Mouse (Mus musculus): ENCODE data around the gene Ptprc. TPM values are rescaled to one million over a fixed set of nuclear protein-coding genes. Genes with fewer than 3 reads are reported as not detected.

The Ptprc gene
- 0.61 and 1.2 TPM in 2 replicates for polyA plus RNA-seq (2015; fragmentation: Nextera tagmentation; extraction: Ambion mirVana)

GRCm38 (mm10) chr1:138175494-138175893 lies at the start of gene Ptprc:
Ptprc (minus strand) TSS chr1:138175708.
- no peaks in the 10 kb centered on the region for H3K27me3 ChIP-seq

GRCm38 (mm10) chr1:138214736-138215458 lies 39.4 kb upstream of the Ptprc start:
- no peak for ATAC-seq
- Histone ChIP-seq H3K4me2 (replicated peaks) (no peak overlapping the region), H3K4me1 (replicated peaks) (no peaks in the 10 kb centered on the region), H3K4me3 (replicated peaks) (no peak overlapping the region), H3K9ac (replicated peaks) (no peak overlapping the region), H3K27me3 (no peaks in the 10 kb centered on the region), H3K36me3 (no peaks in the 10 kb centered on the region), H3K9me3 (no peaks in the 10 kb centered on the region), H3K27ac (no peak overlapping the region)
- 65% methylated on average over 3 of the region's 3 CpGs for WGBS

More at GRCm38 (mm10) chr1:138175494-138175893, at the start of gene Ptprc:
- Histone ChIP-seq H3K36me3 (no peaks in the 10 kb centered on the region), H3K4me1 (replicated peaks) (no peaks in the 10 kb centered on the region), H3K9me3 (no peaks in the 10 kb centered on the region), H3K27ac (no peak within 1 kb of the TSS), H3K9ac (replicated peaks) (no peak within 1 kb of the TSS), H3K4me2 (replicated peaks) (no peak within 1 kb of the TSS), H3K4me3 (replicated peaks) (no peak within 1 kb of the TSS)
- WGBS, result 82% methylated on average over 4 of the region's 4 CpGs
- no peak for ATAC-seq

DNA sequence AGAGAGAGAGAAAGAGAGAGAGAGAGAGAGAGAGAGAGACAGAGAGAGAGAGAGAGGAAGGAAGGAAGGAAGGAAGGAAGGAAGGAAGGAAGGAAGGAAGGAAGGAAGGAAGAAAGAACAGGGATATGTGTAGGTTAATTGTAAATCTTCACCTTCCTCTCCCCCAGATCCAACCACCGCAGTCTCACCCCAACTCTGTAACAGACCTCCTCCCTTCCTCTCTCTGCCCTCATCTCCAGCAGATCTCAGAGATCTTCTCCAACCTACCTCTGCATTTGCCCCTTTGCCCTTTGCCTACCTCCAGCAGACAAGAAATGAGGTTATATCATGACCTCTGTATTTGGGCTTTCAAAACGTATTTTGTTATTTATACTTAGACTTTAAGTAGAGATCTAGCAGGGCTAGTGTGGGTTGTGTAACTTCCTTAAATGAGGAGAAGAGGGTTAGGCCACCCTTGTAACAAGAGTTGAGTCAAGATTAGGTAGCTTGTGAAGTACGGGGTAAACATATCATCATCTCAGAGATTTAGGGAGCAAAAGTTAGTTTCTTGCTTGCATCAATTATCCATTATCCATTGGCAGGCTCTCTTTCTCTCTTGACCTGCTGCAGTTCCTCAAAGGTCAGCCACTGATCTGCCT lies 35.0 kb upstream of the Ptprc start:
- no peak overlapping the region for H3K4me3 ChIP-seq (replicated peaks)
- no peaks in the 10 kb centered on the region for H3K27me3 ChIP-seq
- ATAC-seq, result no peak
- 0 out of 2 replicates have a peak, but pooled peaks cover 5% of the 10 kb centered on the region for H3K4me1 ChIP-seq (replicated peaks)
- WGBS, result 88% methylated on average over 3 of the region's 3 CpGs
- H3K27ac ChIP-seq, result no peak overlapping the region
- H3K36me3 ChIP-seq, result no peaks in the 10 kb centered on the region
- H3K9ac ChIP-seq (replicated peaks), result no peak overlapping the region
- H3K9me3 ChIP-seq, result no peaks in the 10 kb centered on the region
- H3K4me2 ChIP-seq (replicated peaks), result no peak overlapping the region

DNA sequence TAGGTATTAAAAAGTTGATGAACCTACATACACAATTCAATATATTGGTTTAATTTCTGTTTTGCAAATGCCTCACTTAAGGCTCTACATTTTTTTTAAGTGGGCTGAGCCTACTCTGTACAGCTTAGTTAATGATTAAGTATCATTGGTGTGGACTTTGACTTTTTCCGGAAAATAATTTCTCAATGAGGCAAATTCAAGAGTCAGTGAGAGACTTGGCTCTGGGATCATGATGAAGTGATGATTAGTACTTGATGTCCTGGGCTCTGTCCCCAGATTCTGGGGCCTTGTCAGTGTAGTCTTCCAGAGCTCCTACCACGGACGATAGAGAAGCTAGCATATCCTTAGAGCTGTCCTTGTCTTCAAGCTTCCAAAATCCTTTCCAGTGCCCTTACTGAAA lies 34.2 kb upstream of the Ptprc start:
- 91% methylated on average over 3 of the region's 3 CpGs for WGBS
- H3K4me1 ChIP-seq (replicated peaks), result 0 out of 2 replicates have a peak, but pooled peaks cover 5% of the 10 kb centered on the region
- H3K4me2 ChIP-seq (replicated peaks), result no peak overlapping the region
- no peak for ATAC-seq
- H3K27me3 ChIP-seq, result no peaks in the 10 kb centered on the region
- no peaks in the 10 kb centered on the region for H3K9me3 ChIP-seq
- H3K4me3 ChIP-seq (replicated peaks), result no peak overlapping the region
- H3K9ac ChIP-seq (replicated peaks), result no peak overlapping the region
- H3K27ac ChIP-seq, result no peak overlapping the region
- no peaks in the 10 kb centered on the region for H3K36me3 ChIP-seq

DNA sequence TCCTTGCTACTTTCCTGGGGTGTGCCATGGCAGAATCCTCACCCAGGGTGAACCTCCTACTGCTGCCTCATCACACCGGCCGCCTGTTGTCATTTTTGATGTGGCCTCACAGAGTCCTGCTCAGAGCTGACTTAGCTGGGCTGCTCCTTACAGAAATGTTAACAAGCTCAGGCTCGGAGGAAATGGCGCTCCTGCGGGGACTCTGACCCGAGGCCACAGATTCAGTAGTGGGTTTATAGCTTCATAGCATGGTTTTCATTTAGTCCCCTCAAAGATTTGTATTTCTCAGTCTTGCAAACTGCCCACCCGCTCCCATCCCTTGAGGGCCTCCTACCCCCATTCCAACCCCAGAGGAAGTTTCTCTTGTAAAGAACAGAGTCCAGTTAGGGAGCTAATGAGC lies 30.5 kb upstream of the Ptprc start:
- Histone ChIP-seq H3K4me3 (replicated peaks) (no peak overlapping the region), H3K4me2 (replicated peaks) (no peak overlapping the region), H3K27ac (no peak overlapping the region), H3K4me1 (replicated peaks) (0 out of 2 replicates have a peak, but pooled peaks cover 5% of the 10 kb centered on the region), H3K36me3 (no peaks in the 10 kb centered on the region), H3K27me3 (no peaks in the 10 kb centered on the region), H3K9ac (replicated peaks) (no peak overlapping the region), H3K9me3 (no peaks in the 10 kb centered on the region)
- WGBS, result 45% methylated on average over 7 of the region's 7 CpGs
- 0 out of 2 replicates have a peak, but pooled peaks have one; percentile 43 for ATAC-seq

GRCm38 (mm10) chr1:138191689-138192508 lies 16.4 kb upstream of the Ptprc start:
- Histone ChIP-seq H3K27me3 (no peaks in the 10 kb centered on the region), H3K36me3 (no peaks in the 10 kb centered on the region), H3K27ac (no peak overlapping the region), H3K4me1 (replicated peaks) (no peaks in the 10 kb centered on the region), H3K9ac (replicated peaks) (no peak overlapping the region), H3K4me2 (replicated peaks) (no peak overlapping the region), H3K4me3 (replicated peaks) (no peak overlapping the region), H3K9me3 (no peaks in the 10 kb centered on the region)
- no peak for ATAC-seq
- whole genome bisulfite sequencing, result 87% methylated on average over 8 of the region's 8 CpGs

DNA sequence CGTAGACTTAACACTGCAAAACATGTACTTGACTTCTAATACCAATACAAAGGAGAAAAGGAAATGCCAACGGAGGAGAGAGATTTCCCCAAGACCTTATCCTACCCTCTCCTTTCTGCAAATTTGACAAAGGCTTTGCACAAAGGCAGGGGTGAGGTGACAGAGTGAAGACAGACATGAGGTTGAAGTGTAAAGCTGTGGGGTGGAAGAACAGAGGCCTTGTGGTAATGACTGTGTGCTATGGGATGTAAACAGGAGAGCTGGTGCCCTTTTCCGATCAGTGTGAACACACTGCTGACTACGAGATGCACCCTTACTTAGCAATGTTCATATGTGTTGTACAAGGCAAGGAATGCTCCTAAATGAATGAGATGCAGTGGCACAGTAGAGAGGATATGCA lies 12.6 kb upstream of the Ptprc start:
- Histone ChIP-seq H3K27me3 (no peaks in the 10 kb centered on the region), H3K4me3 (replicated peaks) (no peak overlapping the region), H3K4me1 (replicated peaks) (no peaks in the 10 kb centered on the region), H3K4me2 (replicated peaks) (no peak overlapping the region), H3K9me3 (no peaks in the 10 kb centered on the region), H3K9ac (replicated peaks) (no peak overlapping the region), H3K27ac (no peak overlapping the region), H3K36me3 (no peaks in the 10 kb centered on the region)
- no peak for ATAC-seq
- 84% methylated on average over 4 of the region's 4 CpGs for WGBS

DNA sequence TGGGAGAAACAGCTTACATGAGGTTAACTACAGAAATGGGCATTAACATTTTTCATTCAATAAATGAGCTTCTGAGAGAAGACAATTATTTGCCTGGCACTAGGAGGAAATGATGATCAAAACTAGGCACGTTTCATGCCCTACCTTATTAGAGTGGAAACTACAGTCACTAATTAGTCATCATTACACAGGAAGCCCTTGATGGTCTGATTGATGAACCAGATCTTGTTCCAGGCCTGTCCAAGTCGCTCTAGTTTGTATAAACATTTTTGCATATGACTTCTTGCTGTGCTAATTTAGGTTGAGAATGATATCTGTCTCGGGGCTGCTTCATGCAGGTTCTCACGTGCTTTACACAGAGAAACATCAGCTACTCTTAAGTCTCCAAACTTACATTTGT lies 10.4 kb upstream of the Ptprc start:
- WGBS, result 85% methylated on average over 4 of the region's 4 CpGs
- Histone ChIP-seq H3K4me3 (replicated peaks) (no peak overlapping the region), H3K4me2 (replicated peaks) (no peak overlapping the region), H3K4me1 (replicated peaks) (no peaks in the 10 kb centered on the region), H3K27me3 (no peaks in the 10 kb centered on the region), H3K9ac (replicated peaks) (no peak overlapping the region), H3K36me3 (no peaks in the 10 kb centered on the region), H3K9me3 (no peaks in the 10 kb centered on the region), H3K27ac (no peak overlapping the region)
- no peak for ATAC-seq

- Histone ChIP-seq H3K4me1 (replicated peaks) (no peaks in the 10 kb centered on the region), H3K9me3 (no peaks in the 10 kb centered on the region), H3K9ac (replicated peaks) (no peak overlapping the region), H3K4me2 (replicated peaks) (no peak overlapping the region), H3K36me3 (no peaks in the 10 kb centered on the region), H3K27ac (no peak overlapping the region), H3K27me3 (no peaks in the 10 kb centered on the region), H3K4me3 (replicated peaks) (no peak overlapping the region)
- no peak for ATAC-seq
Measured at GRCm38 (mm10) chr1:138180081-138180480, 4.6 kb upstream of the Ptprc start.

DNA sequence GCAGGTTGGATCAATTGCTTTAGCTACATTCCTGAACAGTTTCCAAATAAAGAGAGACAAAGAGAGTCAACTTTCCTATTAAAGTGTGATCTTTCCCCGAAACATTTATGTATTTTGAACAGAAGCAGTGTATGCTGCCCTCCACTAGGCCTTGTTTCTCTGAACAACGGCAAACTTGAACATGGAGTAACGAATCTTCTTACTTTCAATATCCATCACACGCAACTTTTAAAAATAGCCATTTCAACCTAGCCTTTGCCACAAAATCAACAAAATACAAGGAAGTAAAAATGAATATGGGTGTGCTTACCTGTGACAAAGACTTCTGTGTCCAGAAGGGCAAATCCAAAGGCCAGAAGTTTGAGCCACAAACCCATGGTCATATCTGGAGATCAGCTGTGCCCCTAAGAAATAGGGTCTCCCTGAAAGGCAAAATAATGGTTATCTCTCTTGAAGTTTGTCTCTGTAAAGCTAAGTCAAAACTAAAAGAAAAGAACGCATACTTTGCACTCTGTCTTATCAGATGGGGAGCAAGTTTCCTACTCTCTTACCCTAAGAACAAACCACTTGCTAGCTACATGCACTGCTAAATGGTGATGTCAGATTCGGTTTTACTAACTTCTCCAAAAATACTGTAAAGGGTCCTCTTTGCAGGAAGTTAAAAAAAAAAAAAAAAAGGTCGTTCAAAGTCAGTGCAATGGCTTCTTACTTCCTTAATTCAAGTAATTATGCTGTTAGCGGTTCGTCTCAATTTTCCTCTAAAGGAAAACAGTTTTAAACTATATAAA lies 609 bp downstream of the Ptprc start:
- Histone ChIP-seq H3K27ac (no peak overlapping the region), H3K27me3 (no peaks in the 10 kb centered on the region), H3K4me1 (replicated peaks) (no peaks in the 10 kb centered on the region), H3K9me3 (no peaks in the 10 kb centered on the region), H3K36me3 (no peaks in the 10 kb centered on the region), H3K9ac (replicated peaks) (no peak overlapping the region), H3K4me3 (replicated peaks) (no peak overlapping the region), H3K4me2 (replicated peaks) (no peak overlapping the region)
- ATAC-seq, result no peak
- 89% methylated on average over 9 of the region's 9 CpGs for WGBS

DNA sequence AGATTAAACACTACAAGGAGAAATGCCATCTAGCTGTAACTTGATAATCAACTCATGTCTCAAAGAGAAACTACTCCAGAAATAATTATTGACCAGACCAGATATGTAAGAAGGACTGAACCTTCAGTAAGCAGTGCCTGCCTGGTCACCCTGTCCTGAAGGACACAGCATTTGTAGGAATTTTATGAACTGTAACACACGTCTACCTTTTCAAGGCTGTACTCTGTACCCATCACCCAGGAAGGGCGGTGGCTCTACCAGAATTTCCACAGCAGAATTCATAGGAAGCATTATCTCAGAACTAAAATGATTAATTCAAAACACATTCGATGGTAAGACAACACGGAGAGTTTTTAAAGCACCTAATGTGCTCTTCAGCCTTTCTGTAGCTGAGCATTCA lies 1.4 kb downstream of the Ptprc start:
- no peaks in the 10 kb centered on the region for H3K4me1 ChIP-seq (replicated peaks)
- 92% methylated on average over 4 of the region's 4 CpGs for WGBS
- H3K9me3 ChIP-seq, result no peaks in the 10 kb centered on the region
- no peak overlapping the region for H3K9ac ChIP-seq (replicated peaks)
- H3K27ac ChIP-seq, result no peak overlapping the region
- H3K4me2 ChIP-seq (replicated peaks), result no peak overlapping the region
- H3K4me3 ChIP-seq (replicated peaks), result no peak overlapping the region
- no peak for ATAC-seq
- no peaks in the 10 kb centered on the region for H3K27me3 ChIP-seq
- no peaks in the 10 kb centered on the region for H3K36me3 ChIP-seq
